Mouse (Mus musculus) brain, embryonic 14.5 days (tissue): ENCODE measurements around the gene Spata48.

Source experiments
- CTCF ChIP-seq: fragments of 200-500 bp; IDR thresholded peaks from 2 replicates; pipeline ENCODE4 v1.5.1; 2012; ENCODE audit warnings: inconsistent platforms, mild to moderate bottlenecking, moderate library complexity, borderline replicate concordance; ENCODE audit not compliant: insufficient read depth, insufficient read length; ENCODE audit errors: extremely low read depth
- POLR2A ChIP-seq: fragments of 200-500 bp; IDR thresholded peaks from 2 replicates; pipeline ENCODE4 v1.6.1; 2012; ENCODE audit warnings: mild to moderate bottlenecking, inconsistent platforms, borderline replicate concordance; ENCODE audit not compliant: poor library complexity, insufficient read depth, insufficient read length, severe bottlenecking; ENCODE audit errors: extremely low read depth

- TF ChIP-seq POLR2A (no peak), CTCF (no peak)
These were observed 68.2 kb downstream of the Spata48 start for GRCm38 (mm10) chr11:11530126-11530525.
